Mouse (Mus musculus) embryonic fibroblast, embryonic 13.5 days (primary cell): Measurements from ENCODE around the gene Gfra1.

Source experiments
- CTCF ChIP-seq: IDR thresholded peaks from 2 replicates; pipeline ENCODE4 v1.5.1; 2011; ENCODE audit warnings: mild to moderate bottlenecking, control low read depth, low read length, moderate library complexity, borderline replicate concordance; ENCODE audit not compliant: insufficient read depth
- POLR2A ChIP-seq: IDR thresholded peaks from 2 replicates; pipeline ENCODE4 v1.6.1; 2011; ENCODE audit warnings: low read depth, mild to moderate bottlenecking, control low read depth, low read length, moderate library complexity

DNA sequence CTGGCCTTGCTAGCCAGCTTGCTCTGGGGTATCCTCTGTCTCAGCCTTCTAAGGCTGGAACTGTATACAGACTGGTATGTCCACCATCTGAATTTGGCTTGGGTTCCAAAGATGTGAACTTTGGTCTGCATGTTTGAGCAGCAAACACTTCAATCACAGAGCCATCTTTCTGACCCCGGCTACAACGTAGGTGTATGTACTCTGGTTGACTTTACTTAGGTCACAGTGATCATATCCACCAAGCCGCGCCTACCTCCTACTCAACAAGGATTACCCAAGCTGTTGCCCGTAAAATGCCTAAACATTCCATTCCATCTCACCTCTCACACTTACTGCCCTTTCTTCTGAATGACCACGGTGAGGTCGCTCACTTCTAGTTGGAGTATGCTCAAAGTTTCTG lies 14.5 kb downstream of the Gfra1 start:
- TF ChIP-seq POLR2A (no peak), CTCF (no peak)
